Mouse (Mus musculus) midbrain, postnatal 0 days (tissue): ENCODE results near the gene a. TPM values are rescaled to one million over a fixed set of nuclear protein-coding genes. Genes with fewer than 3 reads are reported as not detected.
A peak's percentile ranks its signal among the peaks of the same experiment; 100 is the strongest.

Experiments
- ATAC-seq: fragments of 200-750 bp; cut with Nextera tagmentation; 2 replicates; pipeline ENCODE4 v1.8.0; 2017; ENCODE audit warnings: moderate number of reproducible peaks, mild to moderate bottlenecking, moderate TSS enrichment, moderate library complexity; ENCODE audit not compliant: low FRiP score
- DNase-seq: peaks from one replicate; pipeline ENCODE4 v3.0.0-alpha.2; 2015; ENCODE audit warnings: low spot score
- H3K27ac ChIP-seq: fragments of 300-500 bp; sonication (generic); 2 replicates; pipeline ENCODE4 v1.5.1; 2014; ENCODE audit warnings: low read depth, mild to moderate bottlenecking, low read length, mixed read lengths
- H3K27me3 ChIP-seq: fragments of 300-500 bp; sonication (generic); 2 replicates; pipeline ENCODE4 v1.6.1; 2014; ENCODE audit warnings: low read length, control low read depth, mixed read lengths; ENCODE audit not compliant: insufficient read depth
- H3K36me3 ChIP-seq: fragments of 300-500 bp; sonication (generic); 2 replicates; pipeline ENCODE4 v1.6.1; 2014; ENCODE audit warnings: low read length, control low read depth, mixed read lengths; ENCODE audit not compliant: insufficient read depth
- H3K4me1 ChIP-seq: fragments of 300-500 bp; sonication (generic); 2 replicates; pipeline ENCODE4 v1.6.1; 2014; ENCODE audit warnings: mild to moderate bottlenecking, control low read depth, antibody characterized with exemption, low read length, mixed read lengths; ENCODE audit not compliant: insufficient read depth
- H3K4me2 ChIP-seq: fragments of 300-500 bp; sonication (generic); 2 replicates; pipeline ENCODE4 v1.6.1; 2014; ENCODE audit warnings: low read depth, mild to moderate bottlenecking, low read length, mixed read lengths; ENCODE audit not compliant: poor library complexity, severe bottlenecking
- H3K4me3 ChIP-seq: fragments of 300-500 bp; sonication (generic); 2 replicates; pipeline ENCODE4 v1.5.1; 2014; ENCODE audit warnings: low read depth, mild to moderate bottlenecking, low read length, moderate library complexity
- H3K9ac ChIP-seq: fragments of 300-500 bp; sonication (generic); replicated peaks from 2 replicates; pipeline ENCODE4 v1.6.1; 2014; ENCODE audit warnings: mild to moderate bottlenecking, low read length, moderate library complexity, mixed read lengths; ENCODE audit not compliant: poor library complexity, severe bottlenecking
- H3K9me3 ChIP-seq: fragments of 300-500 bp; sonication (generic); 2 replicates; pipeline ENCODE4 v1.6.1; 2016; ENCODE audit warnings: low read length, control low read depth
- CTCF ChIP-seq: IDR thresholded peaks from 2 replicates; pipeline ENCODE4 v1.5.1; 2016; ENCODE audit warnings: antibody characterized with exemption, mild to moderate bottlenecking
- WGBS: fragments of 180-500 bp; shearing (Covaris S2); extraction: QIAGEN DNeasy Blood & Tissue Kit; methylation state at CpG from one replicate; pipeline ENCODE4 v1.1.7; 2014; 5-methylcytosine and 5-hydroxymethylcytosine counted together
- polyA plus RNA-seq: library from polyadenylated mRNA; unstranded; fragments of >200 nt; fragmentation: Nextera tagmentation; extraction: Ambion mirVana; gene quantifications from 2 replicates; pipeline ENCODE4 v1.2.1, GENCODE M21; 2015
- total RNA-seq: library from RNA; depleted of rRNA; stranded (reverse); fragments of >200 nt; gene quantifications from 2 replicates; pipeline ENCODE4 v1.2.3, GENCODE M21; 2014; rRNA removed

Gene a
- total and polyA plus RNA-seq, 2 experiments from 2014 or later: 1.1 TPM; not detected in 1

DNA sequence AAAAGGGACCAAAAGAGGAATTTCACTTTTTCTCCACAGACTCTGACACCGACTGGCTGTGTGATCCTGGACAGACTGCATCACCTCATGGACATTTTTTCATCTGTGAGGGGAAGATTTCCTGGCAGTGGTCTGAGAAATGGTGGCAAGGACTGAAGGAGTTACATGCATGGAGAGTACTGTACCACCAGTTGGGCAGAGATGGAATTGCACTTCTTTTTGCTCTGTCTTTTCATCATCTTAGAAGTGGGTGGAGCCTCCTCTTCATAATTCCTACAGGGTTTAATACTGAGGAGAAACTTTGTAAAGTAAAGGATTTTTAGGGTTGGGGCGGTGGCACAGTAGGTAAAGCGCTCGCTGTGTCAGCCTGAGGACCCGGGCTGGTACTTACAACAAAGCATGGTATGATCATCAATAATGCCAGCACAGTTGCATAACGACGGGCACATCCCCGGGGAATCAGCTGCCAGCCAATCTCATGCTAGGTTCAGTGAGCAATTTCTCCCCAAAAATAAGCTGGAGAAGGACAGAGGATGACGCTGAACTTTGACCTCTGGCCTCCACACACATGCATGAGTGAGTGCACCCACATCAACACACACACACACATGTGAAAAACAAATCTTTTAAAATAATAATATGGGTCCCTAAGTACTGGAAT is 307.6 kb downstream of the a start:
- H3K4me1 ChIP-seq: no peaks in the 10 kb centered on the region
- no peak overlapping the region for H3K27ac ChIP-seq
- no peaks in the 10 kb centered on the region for H3K27me3 ChIP-seq
- WGBS: 90% methylated on average over 9 of the region's 9 CpGs
- no peak overlapping the region for H3K4me3 ChIP-seq
- H3K9ac ChIP-seq: no peak overlapping the region
- peak; percentile 39 for TF ChIP-seq CTCF
- DNase-seq (no peak), ATAC-seq (no peak)
- no peaks in the 10 kb centered on the region for H3K36me3 ChIP-seq
- no peaks in the 10 kb centered on the region for H3K9me3 ChIP-seq
- H3K4me2 ChIP-seq: no peak overlapping the region

DNA sequence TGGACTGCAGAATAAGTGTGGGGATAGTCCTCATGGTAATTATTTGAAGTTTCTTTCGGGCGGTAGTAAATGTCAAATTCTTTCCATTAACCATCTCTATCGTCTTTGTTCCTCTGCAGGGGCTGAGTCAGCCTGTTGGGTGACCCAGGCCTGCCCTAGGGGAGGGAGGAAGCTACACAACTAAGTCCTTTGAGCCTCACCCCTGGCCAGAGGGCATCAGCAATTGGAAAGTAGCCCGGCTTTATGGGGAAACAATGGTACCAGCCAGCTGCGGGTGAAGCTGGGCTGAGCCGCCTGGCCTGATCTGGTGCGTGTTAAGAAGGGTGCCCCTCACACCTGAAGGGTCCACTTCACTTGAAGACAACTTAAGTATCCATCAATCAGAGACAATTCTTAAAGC is 308.2 kb downstream of the a start:
- H3K4me1 ChIP-seq: no peaks in the 10 kb centered on the region
- H3K4me3 ChIP-seq: no peak overlapping the region
- WGBS: 71% methylated on average over 7 of the region's 7 CpGs
- no peaks in the 10 kb centered on the region for H3K27me3 ChIP-seq
- no peak overlapping the region for H3K4me2 ChIP-seq
- no peak for TF ChIP-seq CTCF
- no peak overlapping the region for H3K27ac ChIP-seq
- no peak overlapping the region for H3K9ac ChIP-seq
- DNase-seq (no peak), ATAC-seq (no peak)
- no peaks in the 10 kb centered on the region for H3K9me3 ChIP-seq
- no peaks in the 10 kb centered on the region for H3K36me3 ChIP-seq

- DNase-seq: no peak
- ATAC-seq: no peak
Observed at GRCm38 (mm10) chr2:155099994-155100795, 309.0 kb downstream of the a start.

More at GRCm38 (mm10) chr2:155099994-155100795, 309.0 kb downstream of the a start:
- no peaks in the 10 kb centered on the region for H3K9me3 ChIP-seq
- no peak for TF ChIP-seq CTCF
- no peak overlapping the region for H3K4me3 ChIP-seq
- H3K36me3 ChIP-seq: no peaks in the 10 kb centered on the region
- H3K9ac ChIP-seq: no peak overlapping the region
- H3K27ac ChIP-seq: no peak overlapping the region
- H3K4me1 ChIP-seq: no peaks in the 10 kb centered on the region
- H3K27me3 ChIP-seq: no peaks in the 10 kb centered on the region
- no peak overlapping the region for H3K4me2 ChIP-seq
- 91% methylated on average over 14 of the region's 14 CpGs for WGBS

Other genes with a start within 250 kb of the a start
- gene 1700003F12Rik, start 244.3 kb upstream of the a start, total RNA-seq: 1.6 and 2.5 TPM in 2 replicates
- gene 1700003F12Rik, start 244.3 kb upstream of the a start, polyA plus RNA-seq: 4.0 and 5.3 TPM in 2 replicates
- not detected in 2 replicates for gene Actl10, start 239.6 kb upstream of the a start, total RNA-seq
- gene Actl10, start 239.6 kb upstream of the a start, polyA plus RNA-seq: 0.11 and 0.16 TPM in 2 replicates
- 23.3 and 27.7 TPM in 2 replicates for gene Necab3, start 232.5 kb upstream of the a start, total RNA-seq
- gene Necab3, start 232.5 kb upstream of the a start, polyA plus RNA-seq: 18.1 and 18.9 TPM in 2 replicates
- gene E2f1, start 221.5 kb upstream of the a start, total RNA-seq: 2.0 and 2.3 TPM in 2 replicates
- 2.1 and 2.3 TPM in 2 replicates for gene E2f1, start 221.5 kb upstream of the a start, polyA plus RNA-seq
- gene Pxmp4, start 187.7 kb upstream of the a start, total RNA-seq: 16.1 and 21.6 TPM in 2 replicates
- gene Pxmp4, start 187.7 kb upstream of the a start, polyA plus RNA-seq: 17.8 and 21.1 TPM in 2 replicates
- gene Zfp341, start 178.1 kb upstream of the a start, total RNA-seq: 7.7 and 10.4 TPM in 2 replicates
- gene Zfp341, start 178.1 kb upstream of the a start, polyA plus RNA-seq: 1.2 and 1.5 TPM in 2 replicates
- gene 4930519P11Rik, start 178.0 kb upstream of the a start, total RNA-seq: not detected in 2 replicates
- gene 4930519P11Rik, start 178.0 kb upstream of the a start, polyA plus RNA-seq: 0.35 TPM in 1 of 2 replicates, not detected in the other
- gene Chmp4b, start 139.7 kb upstream of the a start, total RNA-seq: 152 and 156 TPM in 2 replicates
- 28.1 and 31.7 TPM in 2 replicates for gene Chmp4b, start 139.7 kb upstream of the a start, polyA plus RNA-seq
- not detected in 2 replicates for gene Gm14214, start 21.4 kb upstream of the a start, total RNA-seq
- not detected in 2 replicates for gene Gm14214, start 21.4 kb upstream of the a start, polyA plus RNA-seq
- gene Raly, start 306 bp upstream of the a start, total RNA-seq: 132 and 160 TPM in 2 replicates
- gene Raly, start 306 bp upstream of the a start, polyA plus RNA-seq: 18.4 and 19.3 TPM in 2 replicates
- 47.8 and 58.1 TPM in 2 replicates for gene Eif2s2, start 101.5 kb downstream of the a start, total RNA-seq
- gene Eif2s2, start 101.5 kb downstream of the a start, polyA plus RNA-seq: 101 and 114 TPM in 2 replicates
- gene Gm14226, start 226.9 kb downstream of the a start, total RNA-seq: not detected in 2 replicates
- 0.06 and 0.07 TPM in 2 replicates for gene Gm14226, start 226.9 kb downstream of the a start, polyA plus RNA-seq